Mouse (Mus musculus) forebrain, embryonic 15.5 days (tissue): Measurements from ENCODE around the gene Pax8. TPM values are rescaled to one million over a fixed set of nuclear protein-coding genes. Genes with fewer than 3 reads are reported as not detected.

Experiments used
- ATAC-seq: fragments of 200-750 bp; cut with Nextera tagmentation; replicated peaks from 2 replicates; pipeline ENCODE4 v1.8.0; 2017; ENCODE audit warnings: mild to moderate bottlenecking, moderate TSS enrichment, moderate library complexity
- H3K27ac ChIP-seq: fragments of 300-500 bp; sonication (generic); replicated peaks from 2 replicates; pipeline ENCODE4 v1.5.1; 2015; ENCODE audit warnings: mild to moderate bottlenecking, inconsistent platforms
- H3K27me3 ChIP-seq: fragments of 300-500 bp; sonication (generic); 2 replicates; pipeline ENCODE4 v1.6.1; 2015; ENCODE audit warnings: inconsistent platforms
- H3K36me3 ChIP-seq: fragments of 300-500 bp; sonication (generic); 2 replicates; pipeline ENCODE4 v1.6.1; 2015; ENCODE audit warnings: mild to moderate bottlenecking, inconsistent platforms
- H3K4me1 ChIP-seq: fragments of 300-500 bp; sonication (generic); 2 replicates; pipeline ENCODE4 v1.6.1; 2015; ENCODE audit warnings: inconsistent platforms
- H3K4me2 ChIP-seq: fragments of 300-500 bp; sonication (generic); replicated peaks from 2 replicates; pipeline ENCODE4 v1.6.1; 2015; ENCODE audit warnings: mild to moderate bottlenecking, inconsistent platforms
- H3K4me3 ChIP-seq: fragments of 300-500 bp; sonication (generic); 2 replicates; pipeline ENCODE4 v1.5.1; 2015; ENCODE audit warnings: mild to moderate bottlenecking, inconsistent platforms
- H3K9ac ChIP-seq: fragments of 300-500 bp; sonication (generic); replicated peaks from 2 replicates; pipeline ENCODE4 v1.6.1; 2015; ENCODE audit warnings: mild to moderate bottlenecking, inconsistent platforms
- H3K9me3 ChIP-seq: fragments of 300-500 bp; sonication (generic); 2 replicates; pipeline ENCODE4 v1.6.1; 2016; ENCODE audit warnings: inconsistent platforms
- WGBS: fragments of 180-500 bp; shearing (Covaris S2); methylation state at CpG from one replicate; pipeline ENCODE4 v1.1.7; 2015; ENCODE audit warnings: mixed read lengths; 5-methylcytosine and 5-hydroxymethylcytosine counted together
- polyA plus RNA-seq: library from polyadenylated mRNA; unstranded; fragments of >200 nt; fragmentation: Nextera tagmentation; extraction: Ambion mirVana; gene quantifications from 2 replicates; pipeline ENCODE4 v1.2.1, GENCODE M21; 2015

Gene Pax8
- polyA plus RNA-seq, 1 experiment from 2014 or later: 0.33 TPM

DNA sequence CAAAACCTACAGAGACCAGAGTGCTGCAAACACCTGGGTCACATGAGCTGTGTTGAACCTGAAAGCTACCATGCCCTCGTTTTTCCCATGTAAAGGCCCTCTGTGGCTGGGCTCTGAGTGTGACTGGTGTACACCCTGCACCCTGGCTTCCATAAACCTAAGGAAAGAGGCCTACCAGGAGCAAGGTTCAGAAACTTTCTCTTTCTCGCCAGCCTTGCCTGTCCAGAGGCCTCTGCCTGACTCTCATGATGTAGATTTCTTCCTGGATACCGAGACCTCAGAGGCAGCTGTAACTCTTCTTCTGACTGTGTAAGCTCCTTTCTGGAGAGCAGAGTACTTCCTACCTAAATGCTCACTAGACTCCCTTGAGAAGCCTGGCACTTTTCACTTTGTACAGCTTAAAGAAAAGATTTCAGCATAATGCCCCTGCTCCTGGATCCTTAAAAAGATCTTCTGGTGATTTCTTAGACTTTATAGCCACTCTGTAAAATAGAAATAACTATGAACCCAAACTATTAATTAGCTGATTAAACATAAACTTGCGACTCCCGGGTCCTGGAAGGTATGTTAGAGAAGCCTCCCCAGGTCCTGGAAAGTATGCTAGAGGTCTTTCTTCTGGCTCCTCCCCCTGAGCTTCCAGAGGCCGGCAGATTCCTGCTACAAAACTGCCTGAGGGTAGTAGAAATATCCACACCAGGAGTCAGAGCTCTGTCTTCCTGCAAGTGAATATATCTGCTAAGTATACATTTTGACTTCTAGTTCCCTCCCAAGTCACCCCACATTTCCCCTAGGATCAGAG lies 20.1 kb downstream of the Pax8 start:
- Histone ChIP-seq H3K9ac (no peak overlapping the region), H3K4me2 (no peak overlapping the region), H3K27ac (no peak overlapping the region), H3K27me3 (no peaks in the 10 kb centered on the region), H3K4me3 (no peak overlapping the region), H3K4me1 (no peaks in the 10 kb centered on the region), H3K9me3 (no peaks in the 10 kb centered on the region), H3K36me3 (no peaks in the 10 kb centered on the region)
- WGBS: 39% methylated on average over 6 of the region's 6 CpGs
- no peak for ATAC-seq

DNA sequence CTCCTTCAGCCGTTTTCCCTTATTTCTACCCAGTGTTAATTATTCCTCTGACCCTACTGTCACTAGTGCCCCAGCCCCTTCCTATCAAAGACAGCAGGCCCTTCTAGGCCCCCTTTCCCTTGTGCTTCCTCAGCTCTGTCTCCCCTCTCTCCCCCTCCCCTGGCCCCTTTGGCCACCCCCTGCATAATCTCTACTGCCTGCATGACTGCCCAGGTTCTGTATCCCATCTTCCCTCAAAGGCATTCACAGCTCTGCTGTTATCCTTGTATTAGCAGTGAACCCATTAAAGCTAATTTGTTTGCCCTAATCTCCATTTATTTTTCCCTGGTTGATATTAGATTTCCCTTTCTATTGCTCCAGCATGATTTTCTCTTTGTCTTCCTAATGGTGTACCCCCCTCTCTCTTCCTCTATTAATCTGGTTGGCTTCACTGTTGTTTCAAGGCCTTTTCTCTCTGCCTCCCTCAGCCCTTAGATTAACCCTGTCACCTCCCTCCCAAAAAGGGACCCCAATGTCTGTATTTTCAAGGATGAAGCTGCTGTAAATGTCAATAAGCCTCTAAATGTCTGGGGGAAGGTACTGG lies 20.9 kb downstream of the Pax8 start:
- Histone ChIP-seq H3K36me3 (no peaks in the 10 kb centered on the region), H3K9me3 (no peaks in the 10 kb centered on the region), H3K4me3 (no peak overlapping the region), H3K27me3 (no peaks in the 10 kb centered on the region), H3K9ac (no peak overlapping the region), H3K27ac (no peak overlapping the region), H3K4me2 (no peak overlapping the region), H3K4me1 (no peaks in the 10 kb centered on the region)
- WGBS: 10% methylated on average over 1 of the region's 1 CpGs
- no peak for ATAC-seq

DNA sequence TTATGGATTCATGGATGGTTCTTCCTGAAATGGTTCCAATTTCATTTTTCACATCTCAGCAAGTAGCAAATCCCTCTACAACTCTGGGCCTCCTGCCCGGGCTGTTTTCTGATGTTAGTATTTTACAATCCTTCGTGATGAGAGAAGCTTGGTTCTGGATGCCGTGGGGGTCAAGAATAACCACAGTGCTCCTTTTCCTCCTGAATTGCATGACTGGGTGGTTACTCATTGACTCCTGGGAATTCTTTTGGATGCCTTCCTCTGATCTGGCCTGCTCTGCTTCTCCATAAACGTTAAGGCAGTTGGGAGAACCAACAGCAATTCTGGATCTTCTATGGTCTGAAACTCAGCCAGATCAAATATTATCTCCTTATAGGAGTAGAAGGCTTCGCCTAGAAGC lies 22.2 kb downstream of the Pax8 start:
- Histone ChIP-seq H3K4me1 (no peaks in the 10 kb centered on the region), H3K27me3 (no peaks in the 10 kb centered on the region), H3K36me3 (no peaks in the 10 kb centered on the region), H3K27ac (no peak overlapping the region), H3K4me3 (no peak overlapping the region), H3K4me2 (no peak overlapping the region), H3K9me3 (no peaks in the 10 kb centered on the region), H3K9ac (no peak overlapping the region)
- no peak for ATAC-seq
- 95% methylated on average over 5 of the region's 5 CpGs for WGBS

DNA sequence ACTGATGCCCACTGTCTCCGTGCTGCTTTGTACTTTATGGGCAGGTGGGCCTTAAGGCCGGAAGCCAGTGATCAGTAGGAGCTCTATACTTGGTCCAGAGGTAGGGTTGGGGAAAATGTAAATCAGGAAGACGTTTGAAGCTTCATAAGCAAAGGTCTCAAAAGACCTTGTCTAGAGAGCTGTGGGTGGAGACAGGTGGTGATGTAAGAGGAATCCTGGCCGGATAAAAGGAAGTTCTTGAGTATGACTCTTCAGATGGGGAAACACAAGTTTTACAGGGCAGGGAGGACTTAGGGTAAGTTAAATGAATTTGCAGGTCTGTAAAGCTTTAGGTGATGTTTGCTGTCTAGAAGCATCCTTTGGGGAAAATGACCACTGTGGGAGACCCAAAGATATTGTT lies 26.3 kb downstream of the Pax8 start:
- H3K4me3 ChIP-seq: no peak overlapping the region
- ATAC-seq: no peak
- no peak overlapping the region for H3K27ac ChIP-seq
- no peaks in the 10 kb centered on the region for H3K9me3 ChIP-seq
- H3K36me3 ChIP-seq: no peaks in the 10 kb centered on the region
- H3K27me3 ChIP-seq: 0 out of 2 replicates have a peak, but pooled peaks cover 9% of the 10 kb centered on the region
- no peak overlapping the region for H3K4me2 ChIP-seq
- H3K9ac ChIP-seq: no peak overlapping the region
- H3K4me1 ChIP-seq: no peaks in the 10 kb centered on the region
- 84% methylated on average over 4 of the region's 4 CpGs for WGBS

DNA sequence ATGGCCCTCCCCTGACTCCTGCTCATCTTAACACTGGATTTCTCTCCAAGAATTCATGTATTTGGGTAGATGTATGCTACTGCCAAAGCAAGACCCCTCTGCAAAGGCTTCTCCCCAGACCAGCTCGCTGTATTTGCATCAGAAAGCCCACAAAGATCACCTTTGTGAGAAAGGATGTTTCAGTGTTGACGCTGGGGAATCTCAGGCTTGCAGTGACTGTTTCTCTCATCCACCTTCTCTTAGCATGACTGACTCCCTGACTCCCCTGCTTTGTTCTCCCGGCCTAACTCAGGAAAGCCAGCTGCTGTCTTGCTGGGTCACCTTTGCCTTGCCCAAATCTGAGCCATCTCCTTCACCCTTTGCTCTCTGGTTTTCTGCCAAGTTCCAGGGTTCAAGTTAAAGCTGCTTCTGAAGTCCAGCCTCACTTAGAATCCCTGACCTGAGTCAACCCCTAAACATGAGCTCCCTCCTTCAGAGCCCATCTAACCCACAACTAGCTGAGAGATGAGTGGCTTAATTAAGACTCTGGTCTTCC lies 32.1 kb downstream of the Pax8 start:
- Histone ChIP-seq H3K9me3 (no peaks in the 10 kb centered on the region), H3K9ac (no peak overlapping the region), H3K27me3 (peaks cover 12% of the 10 kb centered on the region; the same call in 1 of the 2 replicates), H3K27ac (no peak overlapping the region), H3K4me2 (no peak overlapping the region), H3K4me3 (no peak overlapping the region), H3K36me3 (no peaks in the 10 kb centered on the region), H3K4me1 (0 out of 2 replicates have a peak, but pooled peaks cover 8% of the 10 kb centered on the region)
- 37% methylated on average over 3 of the region's 3 CpGs for WGBS
- ATAC-seq: no peak

DNA sequence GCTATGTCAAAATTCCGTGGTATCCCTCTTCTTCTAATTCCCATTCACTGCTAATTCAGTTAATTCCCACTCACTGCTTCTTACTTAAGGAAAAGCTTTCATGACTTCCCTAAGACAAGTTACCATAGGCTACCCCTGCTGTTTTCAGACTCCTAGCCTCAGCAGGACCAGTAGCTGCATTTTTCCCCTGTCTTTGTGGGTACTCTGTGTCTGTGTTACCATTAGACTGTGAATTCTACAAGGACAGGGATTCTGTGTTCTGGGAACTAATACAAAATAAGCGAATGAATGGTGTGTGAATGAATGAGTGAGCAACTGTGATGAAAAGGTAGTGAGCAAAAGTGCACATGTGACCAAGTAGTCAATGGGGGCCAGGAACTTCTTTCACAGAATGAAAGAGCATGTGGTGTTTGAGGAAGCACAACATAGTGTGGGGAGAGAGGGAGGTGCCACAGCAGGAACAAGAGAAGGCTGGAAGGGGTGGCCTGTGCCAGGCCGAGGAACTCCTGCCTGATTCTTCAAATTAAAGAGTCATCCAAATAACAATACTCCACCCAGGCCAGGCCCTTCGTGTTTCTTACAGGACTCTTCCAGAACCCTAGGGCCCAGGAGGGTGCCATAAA lies 33.0 kb downstream of the Pax8 start:
- H3K9ac ChIP-seq: no peak overlapping the region
- H3K9me3 ChIP-seq: no peaks in the 10 kb centered on the region
- H3K36me3 ChIP-seq: no peaks in the 10 kb centered on the region
- H3K4me2 ChIP-seq: no peak overlapping the region
- 0 out of 2 replicates have a peak, but pooled peaks cover 8% of the 10 kb centered on the region for H3K4me1 ChIP-seq
- no peak overlapping the region for H3K4me3 ChIP-seq
- 18% methylated on average over 4 of the region's 4 CpGs for WGBS
- 0 out of 2 replicates have a peak, but pooled peaks have one; percentile 8 for ATAC-seq
- peaks cover 12% of the 10 kb centered on the region; the same call in 1 of the 2 replicates for H3K27me3 ChIP-seq
- no peak overlapping the region for H3K27ac ChIP-seq

DNA sequence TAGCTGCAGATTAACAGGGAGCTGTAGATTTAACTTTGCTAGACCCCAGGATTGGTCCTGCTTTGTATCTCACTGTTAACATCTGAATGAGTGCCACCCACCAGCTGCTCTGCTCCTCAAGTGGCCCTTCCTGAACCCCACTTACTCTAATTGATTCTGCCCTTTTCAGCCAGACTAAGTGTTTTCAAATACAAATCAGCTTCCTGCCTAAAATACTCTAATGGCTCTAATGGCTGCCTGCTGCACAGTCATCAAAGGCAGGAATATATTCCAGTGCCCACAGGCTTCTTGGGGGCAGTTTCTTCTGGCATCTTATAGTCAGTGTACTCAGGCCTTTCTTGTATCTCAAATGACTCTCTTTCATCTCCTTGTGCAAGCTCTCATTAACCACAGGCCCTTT lies 33.5 kb downstream of the Pax8 start:
- H3K9ac ChIP-seq: no peak overlapping the region
- H3K27me3 ChIP-seq: peaks cover 12% of the 10 kb centered on the region; the same call in 1 of the 2 replicates
- H3K4me1 ChIP-seq: 0 out of 2 replicates have a peak, but pooled peaks cover 8% of the 10 kb centered on the region
- no peaks in the 10 kb centered on the region for H3K36me3 ChIP-seq
- no peak overlapping the region; the same call in 1 of the 2 replicates for H3K27ac ChIP-seq
- H3K4me3 ChIP-seq: no peak overlapping the region
- H3K4me2 ChIP-seq: no peak overlapping the region
- no peaks in the 10 kb centered on the region for H3K9me3 ChIP-seq
- ATAC-seq: peak; percentile 64

DNA sequence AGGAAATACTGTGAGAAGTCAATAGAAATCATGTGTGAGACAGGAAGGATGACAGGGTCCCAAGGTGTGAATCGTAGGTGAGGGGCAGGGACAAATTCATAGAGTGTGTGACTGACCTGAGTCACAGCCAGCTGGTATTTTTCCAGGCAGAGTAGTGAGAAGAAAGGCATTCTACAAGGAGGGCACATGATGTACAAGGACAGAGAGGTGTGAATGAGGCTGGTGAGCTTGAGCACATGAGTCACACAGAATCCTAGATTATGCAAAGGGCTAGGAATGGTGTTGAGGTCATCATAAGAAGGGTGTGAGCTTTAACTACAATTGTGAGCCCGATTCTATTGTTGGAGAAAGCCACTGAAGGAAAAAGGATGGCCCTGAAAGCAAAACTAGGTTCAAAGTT lies 35.3 kb downstream of the Pax8 start:
- Histone ChIP-seq H3K9ac (no peak overlapping the region), H3K4me1 (0 out of 2 replicates have a peak, but pooled peaks cover 8% of the 10 kb centered on the region), H3K9me3 (no peaks in the 10 kb centered on the region), H3K4me2 (no peak overlapping the region), H3K27ac (no peak overlapping the region), H3K4me3 (no peak overlapping the region), H3K36me3 (no peaks in the 10 kb centered on the region), H3K27me3 (peaks cover 3% of the 10 kb centered on the region; the same call in 1 of the 2 replicates)
- 76% methylated on average over 2 of the region's 2 CpGs for WGBS
- ATAC-seq: no peak

DNA sequence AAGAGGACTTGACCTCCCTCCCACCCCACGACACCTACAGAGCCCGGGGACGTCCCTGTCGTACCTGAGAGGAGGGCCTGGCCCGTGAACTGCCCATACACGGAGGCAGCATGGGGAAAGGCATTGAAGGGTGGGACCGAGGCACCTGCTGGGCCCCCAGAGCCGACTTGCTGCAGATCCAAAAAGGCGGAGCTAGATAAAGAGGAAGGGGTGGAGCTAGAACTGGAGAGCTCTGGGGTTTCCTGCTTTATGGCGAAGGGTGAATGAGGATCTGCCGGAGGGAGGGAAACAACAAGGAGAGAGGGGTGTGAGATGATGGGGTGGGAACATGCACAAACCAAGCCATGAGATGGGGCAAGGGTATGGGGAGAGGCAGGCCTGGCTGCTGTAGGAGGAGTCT lies 39.7 kb downstream of the Pax8 start:
- Histone ChIP-seq H3K9me3 (no peaks in the 10 kb centered on the region), H3K27ac (no peak overlapping the region), H3K9ac (no peak overlapping the region), H3K27me3 (no peaks in the 10 kb centered on the region; the same call in 1 of the 2 replicates), H3K4me2 (no peak overlapping the region), H3K4me3 (no peak overlapping the region), H3K4me1 (no peaks in the 10 kb centered on the region), H3K36me3 (no peaks in the 10 kb centered on the region)
- whole genome bisulfite sequencing: 85% methylated on average over 11 of the region's 11 CpGs
- no peak for ATAC-seq

DNA sequence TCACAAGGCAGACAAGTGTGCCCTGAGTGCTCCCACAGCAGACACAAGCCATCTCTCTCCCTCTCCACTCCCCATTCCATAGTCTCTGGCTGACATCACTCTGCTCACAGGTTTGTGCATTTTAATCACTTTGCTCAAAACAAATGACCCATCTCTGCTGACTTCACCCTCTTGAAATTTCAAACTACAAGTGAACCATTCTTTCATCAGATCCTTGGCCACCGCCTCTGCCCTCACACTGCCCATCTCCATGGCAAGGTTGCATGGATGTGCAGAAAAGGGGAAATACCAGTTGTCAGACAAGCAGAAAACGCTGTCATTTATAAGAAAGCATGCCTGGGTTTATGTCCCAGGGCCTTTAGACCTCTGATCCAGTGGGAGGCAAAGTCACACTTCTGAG lies 40.7 kb downstream of the Pax8 start:
- no peaks in the 10 kb centered on the region for H3K27me3 ChIP-seq
- 81% methylated on average over 2 of the region's 2 CpGs for WGBS
- no peaks in the 10 kb centered on the region for H3K9me3 ChIP-seq
- H3K4me3 ChIP-seq: no peak overlapping the region
- ATAC-seq: no peak
- no peak overlapping the region for H3K27ac ChIP-seq
- H3K9ac ChIP-seq: no peak overlapping the region
- H3K4me2 ChIP-seq: no peak overlapping the region
- no peaks in the 10 kb centered on the region for H3K36me3 ChIP-seq
- no peaks in the 10 kb centered on the region for H3K4me1 ChIP-seq

DNA sequence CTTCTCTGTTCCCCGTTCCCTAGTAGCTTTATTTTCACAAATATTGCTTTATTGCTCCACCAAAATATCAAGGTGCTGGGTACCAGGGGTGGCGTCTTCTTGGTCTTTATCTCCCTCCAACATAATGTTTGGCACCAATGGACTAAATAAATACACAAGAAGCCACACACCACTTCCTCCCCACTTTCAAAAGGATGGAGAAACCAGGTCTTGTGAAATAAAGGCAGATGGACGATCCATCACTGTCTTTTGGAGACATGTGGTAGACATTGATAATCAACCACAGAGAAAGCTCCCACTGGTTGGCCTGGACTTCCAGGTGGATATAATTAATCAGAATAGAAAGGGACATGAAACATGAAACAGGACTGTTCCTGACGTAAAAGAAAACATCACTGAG lies 45.6 kb downstream of the Pax8 start:
- Histone ChIP-seq H3K4me3 (no peak overlapping the region), H3K9me3 (no peaks in the 10 kb centered on the region), H3K36me3 (no peaks in the 10 kb centered on the region), H3K27ac (no peak overlapping the region), H3K9ac (no peak overlapping the region), H3K4me2 (no peak overlapping the region), H3K4me1 (peaks cover 11% of the 10 kb centered on the region), H3K27me3 (no peaks in the 10 kb centered on the region)
- no peak for ATAC-seq
- 92% methylated on average over 4 of the region's 4 CpGs for WGBS
